Mouse (Mus musculus) forebrain, postnatal 0 days (tissue): ENCODE measurements at regions not wholly inside any gene's neighbourhood (a gene's known extent, or its start where the extent isn't known, plus 50 kb on each side); places are given as distances from the start of the nearest gene placed in this dataset.

ENCODE experiments used
- ATAC-seq: fragments of 200-750 bp; cut with Nextera tagmentation; 2 replicates; pipeline ENCODE4 v1.8.0; 2017; ENCODE audit warnings: mild to moderate bottlenecking, moderate library complexity
- DNase-seq: peaks from one replicate; pipeline ENCODE4 v3.0.0-alpha.2; 2015
- H3K27ac ChIP-seq: fragments of 300-500 bp; sonication (generic); 2 replicates; pipeline ENCODE4 v1.5.1; 2014; ENCODE audit warnings: low read depth, mild to moderate bottlenecking, antibody characterized with exemption, low read length, moderate library complexity, mixed read lengths
- H3K27me3 ChIP-seq: fragments of 300-500 bp; sonication (generic); 2 replicates; pipeline ENCODE4 v1.6.1; 2014; ENCODE audit warnings: mild to moderate bottlenecking, low read length, mixed read lengths; ENCODE audit not compliant: insufficient read depth
- H3K36me3 ChIP-seq: fragments of 300-500 bp; sonication (generic); 2 replicates; pipeline ENCODE4 v1.6.1; 2014; ENCODE audit warnings: mild to moderate bottlenecking, moderate library complexity; ENCODE audit not compliant: insufficient read depth
- H3K4me1 ChIP-seq: fragments of 300-500 bp; sonication (generic); 2 replicates; pipeline ENCODE4 v1.6.1; 2014; ENCODE audit warnings: antibody characterized with exemption; ENCODE audit not compliant: insufficient read depth
- H3K4me2 ChIP-seq: fragments of 300-500 bp; sonication (generic); 2 replicates; pipeline ENCODE4 v1.6.1; 2014; ENCODE audit warnings: low read depth, mild to moderate bottlenecking, moderate library complexity
- H3K4me3 ChIP-seq: fragments of 300-500 bp; sonication (generic); 2 replicates; pipeline ENCODE4 v1.5.1; 2014; ENCODE audit warnings: low read depth, low read length, mixed read lengths
- H3K9ac ChIP-seq: fragments of 300-500 bp; sonication (generic); 2 replicates; pipeline ENCODE4 v1.6.1; 2014; ENCODE audit warnings: mild to moderate bottlenecking
- H3K9me3 ChIP-seq: fragments of 300-500 bp; sonication (generic); 2 replicates; pipeline ENCODE4 v1.6.1; 2016; ENCODE audit warnings: low read length
- CTCF ChIP-seq: sonication (generic); IDR thresholded peaks from 2 replicates; pipeline ENCODE4 v1.5.1; 2016; ENCODE audit warnings: antibody characterized with exemption, control low read depth, low read depth
- WGBS: fragments of 180-500 bp; shearing (Covaris S2); extraction: QIAGEN DNeasy Blood & Tissue Kit; methylation state at CpG from one replicate; pipeline ENCODE4 v1.1.7; 2014; 5-methylcytosine and 5-hydroxymethylcytosine counted together

GRCm38 (mm10) chr17:47114736-47115135, 104.4 kb upstream of the Ubr2 start:
- TF ChIP-seq CTCF = no peak
- Histone ChIP-seq H3K9me3 (no peaks in the 10 kb centered on the region), H3K27me3 (no peaks in the 10 kb centered on the region), H3K4me2 (no peak overlapping the region), H3K4me3 (no peak overlapping the region), H3K4me1 (no peaks in the 10 kb centered on the region), H3K9ac (no peak overlapping the region), H3K27ac (no peak overlapping the region), H3K36me3 (no peaks in the 10 kb centered on the region)
- ATAC-seq (no peak), DNase-seq (no peak)
- WGBS = 82% methylated on average over 7 of the region's 7 CpGs

GRCm38 (mm10) chr17:47112556-47113225, 102.3 kb upstream of the Ubr2 start:
- 92% methylated on average over 16 of the region's 16 CpGs for WGBS
- no peak for DNase-seq
- TF ChIP-seq CTCF = no peak

GRCm38 (mm10) chr17:47110836-47111235, 100.5 kb upstream of the Ubr2 start:
- H3K27me3 ChIP-seq = no peaks in the 10 kb centered on the region
- no peak overlapping the region for H3K4me3 ChIP-seq
- 90% methylated on average over 4 of the region's 4 CpGs for WGBS

More at GRCm38 (mm10) chr17:47112556-47113225, 102.3 kb upstream of the Ubr2 start:
- Histone ChIP-seq H3K9ac (no peak overlapping the region), H3K9me3 (no peaks in the 10 kb centered on the region), H3K36me3 (no peaks in the 10 kb centered on the region), H3K27ac (no peak overlapping the region), H3K4me1 (no peaks in the 10 kb centered on the region), H3K27me3 (no peaks in the 10 kb centered on the region), H3K4me3 (no peak overlapping the region), H3K4me2 (no peak overlapping the region)
- no peak for ATAC-seq

GRCm38 (mm10) chr17:47104328-47104727, 94.0 kb upstream of the Ubr2 start:
- ATAC-seq = no peak
- Histone ChIP-seq H3K9ac (no peak overlapping the region), H3K27me3 (no peaks in the 10 kb centered on the region), H3K4me3 (no peak overlapping the region), H3K36me3 (no peaks in the 10 kb centered on the region), H3K9me3 (no peaks in the 10 kb centered on the region), H3K4me1 (no peaks in the 10 kb centered on the region), H3K4me2 (no peak overlapping the region), H3K27ac (no peak overlapping the region)
- WGBS = 88% methylated on average over 4 of the region's 4 CpGs
- DNase-seq = no peak
- TF ChIP-seq CTCF = no peak

More at GRCm38 (mm10) chr17:47110836-47111235, 100.5 kb upstream of the Ubr2 start:
- H3K9ac ChIP-seq = no peak overlapping the region
- no peak for ATAC-seq
- H3K36me3 ChIP-seq = no peaks in the 10 kb centered on the region
- no peak for TF ChIP-seq CTCF
- H3K4me2 ChIP-seq = no peak overlapping the region
- no peaks in the 10 kb centered on the region for H3K9me3 ChIP-seq
- no peak for DNase-seq
- no peak overlapping the region for H3K27ac ChIP-seq
- H3K4me1 ChIP-seq = no peaks in the 10 kb centered on the region

- no peak overlapping the region for H3K9ac ChIP-seq
- no peaks in the 10 kb centered on the region for H3K27me3 ChIP-seq
- no peak overlapping the region for H3K4me3 ChIP-seq
- no peak overlapping the region for H3K27ac ChIP-seq
- no peaks in the 10 kb centered on the region for H3K9me3 ChIP-seq
- no peak overlapping the region for H3K4me2 ChIP-seq
- ATAC-seq (no peak), DNase-seq (no peak)
- TF ChIP-seq CTCF = no peak
- no peaks in the 10 kb centered on the region for H3K36me3 ChIP-seq
- no peaks in the 10 kb centered on the region for H3K4me1 ChIP-seq
- 82% methylated on average over 3 of the region's 3 CpGs for WGBS
Measured at GRCm38 (mm10) chr17:47095191-47095590, 84.8 kb upstream of the Ubr2 start.

GRCm38 (mm10) chr17:47092076-47092475, 81.7 kb upstream of the Ubr2 start:
- H3K4me3 ChIP-seq = no peak overlapping the region
- H3K9me3 ChIP-seq = no peaks in the 10 kb centered on the region
- WGBS = 90% methylated on average over 9 of the region's 9 CpGs
- DNase-seq = no peak
- H3K4me1 ChIP-seq = no peaks in the 10 kb centered on the region
- H3K27me3 ChIP-seq = no peaks in the 10 kb centered on the region
- ATAC-seq = no peak
- no peak overlapping the region for H3K9ac ChIP-seq
- no peak overlapping the region for H3K27ac ChIP-seq
- no peaks in the 10 kb centered on the region for H3K36me3 ChIP-seq
- no peak for TF ChIP-seq CTCF
- no peak overlapping the region for H3K4me2 ChIP-seq

GRCm38 (mm10) chr17:47089769-47090168, 79.4 kb upstream of the Ubr2 start:
- no peaks in the 10 kb centered on the region for H3K4me1 ChIP-seq
- H3K4me3 ChIP-seq = no peak overlapping the region
- no peaks in the 10 kb centered on the region for H3K27me3 ChIP-seq
- H3K27ac ChIP-seq = no peak overlapping the region
- H3K9me3 ChIP-seq = no peaks in the 10 kb centered on the region
- 85% methylated on average over 3 of the region's 3 CpGs for WGBS
- no peak for ATAC-seq
- no peaks in the 10 kb centered on the region for H3K36me3 ChIP-seq
- H3K4me2 ChIP-seq = no peak overlapping the region
- no peak overlapping the region for H3K9ac ChIP-seq
- no peak for DNase-seq
- TF ChIP-seq CTCF = no peak
